Mouse (Mus musculus) CD8-positive naive resting alpha-beta T cell, adult 2 months (primary cell): ENCODE data around the gene Lcn12.
A peak's percentile ranks its signal among the peaks of the same experiment; 100 is the strongest.

Source experiments
- DNase-seq, 2 experiments: peaks; one replicate each; pipeline ENCODE4 v3.0.0; 2022; ENCODE audit warnings: low read depth in 2 of 2, low spot score in 2 of 2

Lcn12 gene

GRCm38 (mm10) chr2:25493476-25493961, at the start of gene Lcn12:
Gene Lcn12 (minus strand): TSS chr2:25493911.
- DNase-seq: no peak

- DNase-seq: no peak
Observed at GRCm38 (mm10) chr2:25541644-25542367, 48.1 kb upstream of the Lcn12 start.

- DNase-seq: no peak
Observed at GRCm38 (mm10) chr2:25540541-25540948, 46.8 kb upstream of the Lcn12 start.

GRCm38 (mm10) chr2:25536531-25536930, 42.8 kb upstream of the Lcn12 start:
- DNase-seq: no peak

GRCm38 (mm10) chr2:25534866-25535182, 41.1 kb upstream of the Lcn12 start:
- DNase-seq: no peak

- DNase-seq: peak; percentile 41 to 48
Observed at GRCm38 (mm10) chr2:25534178-25534865, 40.6 kb upstream of the Lcn12 start.

- DNase-seq: no peak
Observed at GRCm38 (mm10) chr2:25533707-25534106, 40.0 kb upstream of the Lcn12 start.

- no peak for DNase-seq
Observed at GRCm38 (mm10) chr2:25526510-25527302, 33.0 kb upstream of the Lcn12 start.

- no peak for DNase-seq
Observed at GRCm38 (mm10) chr2:25509912-25510311, 16.2 kb upstream of the Lcn12 start.

GRCm38 (mm10) chr2:25506964-25507363, 13.3 kb upstream of the Lcn12 start:
- DNase-seq: no peak

GRCm38 (mm10) chr2:25505860-25506259, 12.1 kb upstream of the Lcn12 start:
- DNase-seq: no peak

- no peak for DNase-seq
Observed at GRCm38 (mm10) chr2:25505000-25505399, 11.3 kb upstream of the Lcn12 start.

- DNase-seq: no peak
Observed at GRCm38 (mm10) chr2:25504538-25504937, 10.8 kb upstream of the Lcn12 start.

- no peak for DNase-seq
Observed at GRCm38 (mm10) chr2:25502726-25503125, 9.0 kb upstream of the Lcn12 start.

- DNase-seq: no peak
Observed at GRCm38 (mm10) chr2:25501593-25502486, 8.1 kb upstream of the Lcn12 start, which contains the start of gene C8g. Gene C8g (minus strand): TSS chr2:25501719.

GRCm38 (mm10) chr2:25500576-25501405, 7.1 kb upstream of the Lcn12 start, which contains the start of gene Fbxw5:
Gene Fbxw5 (plus strand): TSS chr2:25500750.
- peak; percentile 63 to 66 for DNase-seq

GRCm38 (mm10) chr2:25500071-25500575, 6.4 kb upstream of the Lcn12 start:
- no peak for DNase-seq

- DNase-seq: no peak
Observed at GRCm38 (mm10) chr2:25498622-25499478, 5.1 kb upstream of the Lcn12 start.
